Mouse (Mus musculus): ENCODE data around the gene Ccdc125. TPM values are rescaled to one million over a fixed set of nuclear protein-coding genes. Genes with fewer than 3 reads are reported as not detected.

Gene Ccdc125
- polyA plus RNA-seq, 1 experiment from 2014 or later: 3.4 TPM

Other genes with a start within 250 kb of the Ccdc125 start
- 0.05 TPM in 1 of 2 replicates, not detected in the other for gene Naip1, start 216.8 kb upstream of the Ccdc125 start, polyA plus RNA-seq (2016; fragmentation: Nextera tagmentation; extraction: Ambion mirVana)
- gene Gtf2h2, start 177.1 kb upstream of the Ccdc125 start, polyA plus RNA-seq (2016; fragmentation: Nextera tagmentation; extraction: Ambion mirVana): 75.9 and 83.2 TPM in 2 replicates
- gene Ocln, start 117.0 kb upstream of the Ccdc125 start, polyA plus RNA-seq (2016; fragmentation: Nextera tagmentation; extraction: Ambion mirVana): 6.4 and 8.1 TPM in 2 replicates
- gene Marveld2, start 52.7 kb upstream of the Ccdc125 start, polyA plus RNA-seq (2016; fragmentation: Nextera tagmentation; extraction: Ambion mirVana): 3.4 and 4.2 TPM in 2 replicates
- gene Ak6, start 18.7 kb upstream of the Ccdc125 start, polyA plus RNA-seq (2016; fragmentation: Nextera tagmentation; extraction: Ambion mirVana): 257 and 279 TPM in 2 replicates
- gene Rad17, start 18.7 kb upstream of the Ccdc125 start, polyA plus RNA-seq (2016; fragmentation: Nextera tagmentation; extraction: Ambion mirVana): 24.0 and 25.1 TPM in 2 replicates
- 18.3 and 27.6 TPM in 2 replicates for gene Taf9, start 18.1 kb upstream of the Ccdc125 start, polyA plus RNA-seq (2016; fragmentation: Nextera tagmentation; extraction: Ambion mirVana)
- gene Cdk7, start 61.2 kb downstream of the Ccdc125 start, polyA plus RNA-seq (2016; fragmentation: Nextera tagmentation; extraction: Ambion mirVana): 71.2 and 74.1 TPM in 2 replicates
- gene Mrps36, start 74.9 kb downstream of the Ccdc125 start, polyA plus RNA-seq (2016; fragmentation: Nextera tagmentation; extraction: Ambion mirVana): 111 and 118 TPM in 2 replicates
- 29.1 and 31.3 TPM in 2 replicates for gene Cenph, start 106.2 kb downstream of the Ccdc125 start, polyA plus RNA-seq (2016; fragmentation: Nextera tagmentation; extraction: Ambion mirVana)
- 174 and 189 TPM in 2 replicates for gene Ccnb1, start 116.9 kb downstream of the Ccdc125 start, polyA plus RNA-seq (2016; fragmentation: Nextera tagmentation; extraction: Ambion mirVana)
- gene Slc30a5, start 163.7 kb downstream of the Ccdc125 start, polyA plus RNA-seq (2016; fragmentation: Nextera tagmentation; extraction: Ambion mirVana): 43.5 and 51.2 TPM in 2 replicates